Mouse (Mus musculus) intestine, embryonic 14.5 days (tissue): ENCODE measurements around the gene Pars2. TPM values are rescaled to one million over a fixed set of nuclear protein-coding genes. Genes with fewer than 3 reads are reported as not detected.

ENCODE experiments used
- ATAC-seq: fragments of 200-750 bp; cut with Nextera tagmentation; replicated peaks from 2 replicates; pipeline ENCODE4 v1.8.0; 2017; ENCODE audit warnings: low read depth, moderate number of reproducible peaks, moderate TSS enrichment, moderate library complexity; ENCODE audit not compliant: low FRiP score, low TSS enrichment
- DNase-seq: peaks from one replicate; pipeline ENCODE4 v3.0.0-alpha.2; 2018; ENCODE audit warnings: low spot score
- H3K27ac ChIP-seq: fragments of 300-500 bp; sonication (generic); 2 replicates; pipeline ENCODE4 v1.5.1; 2014; ENCODE audit warnings: low read depth, mild to moderate bottlenecking, control low read depth
- H3K27me3 ChIP-seq: fragments of 300-500 bp; sonication (generic); replicated peaks from 2 replicates; pipeline ENCODE4 v1.6.1; 2014; ENCODE audit warnings: low read length, control low read depth; ENCODE audit not compliant: control insufficient read depth, insufficient read depth
- H3K36me3 ChIP-seq: fragments of 300-500 bp; sonication (generic); 2 replicates; pipeline ENCODE4 v1.6.1; 2014; ENCODE audit warnings: low read length, control low read depth; ENCODE audit not compliant: control insufficient read depth, insufficient read depth
- H3K4me1 ChIP-seq: fragments of 300-500 bp; sonication (generic); replicated peaks from 2 replicates; pipeline ENCODE4 v1.6.1; 2014; ENCODE audit warnings: low read length, control low read depth, mixed read lengths; ENCODE audit not compliant: control insufficient read depth, insufficient read depth
- H3K4me2 ChIP-seq: fragments of 300-500 bp; sonication (generic); 2 replicates; pipeline ENCODE4 v1.6.1; 2014; ENCODE audit warnings: low read length
- H3K4me3 ChIP-seq: fragments of 300-500 bp; sonication (generic); 2 replicates; pipeline ENCODE4 v1.5.1; 2014; ENCODE audit warnings: low read depth, low read length, control low read depth, mixed read lengths
- H3K9ac ChIP-seq: fragments of 300-500 bp; sonication (generic); 2 replicates; pipeline ENCODE4 v1.6.1; 2014; ENCODE audit warnings: mild to moderate bottlenecking, low read length
- H3K9me3 ChIP-seq: fragments of 300-500 bp; sonication (generic); 2 replicates; pipeline ENCODE4 v1.6.1; 2016; ENCODE audit warnings: low read length, control low read depth; ENCODE audit not compliant: control insufficient read depth
- WGBS: fragments of 180-500 bp; shearing (Covaris S2); extraction: QIAGEN DNeasy Blood & Tissue Kit; methylation state at CpG from one replicate; pipeline ENCODE4 v1.1.7; 2014; 5-methylcytosine and 5-hydroxymethylcytosine counted together
- polyA plus RNA-seq: library from polyadenylated mRNA; unstranded; fragments of >200 nt; fragmentation: Nextera tagmentation; extraction: Ambion mirVana; gene quantifications from 2 replicates; pipeline ENCODE4 v1.2.1, GENCODE M21; 2014

The Pars2 gene
- polyA plus RNA-seq, 1 experiment from 2014 or later = 17.9 TPM

DNA sequence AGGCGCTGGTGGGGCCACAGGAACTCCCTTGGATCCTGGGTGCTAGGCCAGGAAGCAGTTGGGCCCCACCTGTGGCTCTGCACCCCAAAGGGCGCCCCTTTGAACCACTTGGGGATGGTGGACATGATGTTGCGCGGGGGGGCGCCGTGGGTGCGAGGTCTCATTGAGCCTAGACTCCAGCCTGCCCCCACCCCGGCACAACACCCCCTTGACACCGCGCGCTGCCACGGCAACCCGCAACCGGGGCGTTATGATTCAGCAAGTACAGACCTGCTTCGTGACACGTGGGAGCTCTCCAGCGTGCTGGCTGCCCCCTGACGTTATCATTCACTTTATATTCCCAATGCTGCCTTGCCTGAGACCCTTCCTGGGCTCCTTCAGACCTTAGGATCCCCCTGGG, 33.8 kb upstream of the Pars2 start, which contains the start of gene Lexm:
TSS of gene Lexm (minus strand) at position 186 of the 400 bp plus-strand sequence.
- Histone ChIP-seq H3K4me2 (peak within 1 kb of the TSS; percentile 46), H3K9me3 (no peaks in the 10 kb centered on the region), H3K4me1 (peaks cover 9% of the 10 kb centered on the region; the same call in 1 of the 2 replicates), H3K27me3 (peaks cover 7% of the 10 kb centered on the region), H3K4me3 (no peak within 1 kb of the TSS), H3K36me3 (no peaks in the 10 kb centered on the region), H3K9ac (no peak within 1 kb of the TSS), H3K27ac (no peak within 1 kb of the TSS)
- ATAC-seq = no peak
- WGBS = 1% methylated on average over 19 of the region's 19 CpGs
- no peak for DNase-seq

DNA sequence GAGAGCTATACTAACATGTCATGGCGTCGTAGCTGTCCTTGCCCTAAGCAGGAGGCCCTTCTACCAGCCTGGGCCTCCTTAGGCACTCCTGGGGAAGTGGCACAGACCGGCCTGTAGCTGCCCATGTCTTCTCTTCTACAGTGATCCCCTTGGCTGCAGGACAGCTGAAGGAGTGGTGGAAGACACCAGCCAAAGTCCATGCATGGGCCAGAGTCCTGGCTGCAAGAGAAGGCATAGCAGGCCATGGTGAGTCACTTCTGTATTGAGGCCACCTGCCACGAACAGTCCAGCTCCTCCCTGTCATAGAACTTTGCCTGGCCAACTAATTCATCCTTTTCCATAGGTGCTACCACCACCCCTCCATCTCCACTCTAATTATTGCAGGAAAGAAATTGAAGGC, 32.0 kb upstream of the Pars2 start:
- no peak for DNase-seq
- Histone ChIP-seq H3K4me3 (no peak overlapping the region), H3K9me3 (no peaks in the 10 kb centered on the region), H3K4me1 (peaks cover 9% of the 10 kb centered on the region; the same call in 1 of the 2 replicates), H3K9ac (no peak overlapping the region), H3K36me3 (no peaks in the 10 kb centered on the region), H3K4me2 (no peak overlapping the region), H3K27ac (no peak overlapping the region), H3K27me3 (peaks cover 26% of the 10 kb centered on the region)
- ATAC-seq = no peak
- WGBS = 76% methylated on average over 4 of the region's 4 CpGs

DNA sequence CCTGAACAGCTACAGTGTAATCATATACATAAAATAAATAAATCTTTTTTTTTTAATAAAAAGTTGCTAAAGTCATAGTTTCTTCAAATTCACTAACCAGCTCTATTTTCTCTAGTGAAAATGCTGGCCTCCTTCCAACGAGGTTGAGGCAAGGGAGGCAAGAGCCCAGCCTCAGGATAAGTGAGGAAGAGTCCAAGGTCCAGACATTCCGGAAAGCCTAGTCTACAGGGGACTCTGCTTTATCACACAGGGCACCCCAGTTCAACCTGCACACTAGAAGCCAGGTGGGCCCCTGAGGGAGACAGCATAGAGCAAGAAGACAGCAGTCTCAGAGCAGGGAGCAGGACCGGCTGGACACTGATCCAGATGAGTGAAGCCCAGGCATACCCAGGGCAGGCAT, 29.4 kb upstream of the Pars2 start:
- no peak overlapping the region for H3K9ac ChIP-seq

GRCm38 (mm10) chr4:106622030-106622493, 28.8 kb upstream of the Pars2 start, which contains the start of gene Ttc22:
Gene Ttc22, plus strand, starts transcription at chr4:106622432.
- peak; percentile 44; the same call in 1 of the 2 replicates for ATAC-seq
- no peak for DNase-seq
- Histone ChIP-seq H3K36me3 (no peaks in the 10 kb centered on the region), H3K9me3 (no peaks in the 10 kb centered on the region), H3K4me3 (no peak within 1 kb of the TSS), H3K27ac (no peak within 1 kb of the TSS), H3K9ac (no peak within 1 kb of the TSS), H3K4me1 (peaks cover 6% of the 10 kb centered on the region; the same call in 1 of the 2 replicates), H3K4me2 (peak within 1 kb of the TSS; percentile 36), H3K27me3 (peaks cover 30% of the 10 kb centered on the region)
- whole genome bisulfite sequencing = 20% methylated on average over 16 of the region's 16 CpGs

More for the DNA sequence above, 29.4 kb upstream of the Pars2 start:
- no peak for DNase-seq
- peaks cover 30% of the 10 kb centered on the region for H3K27me3 ChIP-seq
- no peak overlapping the region for H3K4me2 ChIP-seq
- peaks cover 9% of the 10 kb centered on the region; the same call in 1 of the 2 replicates for H3K4me1 ChIP-seq
- H3K36me3 ChIP-seq = no peaks in the 10 kb centered on the region
- ATAC-seq = no peak
- H3K27ac ChIP-seq = no peak overlapping the region
- no peak overlapping the region for H3K4me3 ChIP-seq
- H3K9me3 ChIP-seq = no peaks in the 10 kb centered on the region
- 55% methylated on average over 3 of the region's 3 CpGs for WGBS

- ATAC-seq (no peak), DNase-seq (no peak)
- Histone ChIP-seq H3K4me2 (peak overlapping the region; percentile 36), H3K27me3 (peaks cover 30% of the 10 kb centered on the region), H3K4me1 (no peaks in the 10 kb centered on the region), H3K9me3 (no peaks in the 10 kb centered on the region), H3K27ac (no peak overlapping the region), H3K36me3 (no peaks in the 10 kb centered on the region), H3K4me3 (no peak overlapping the region), H3K9ac (no peak overlapping the region)
- WGBS = 33% methylated on average over 28 of the region's 28 CpGs
Observed at GRCm38 (mm10) chr4:106622712-106623111, 28.2 kb upstream of the Pars2 start.

GRCm38 (mm10) chr4:106624271-106624670, 26.6 kb upstream of the Pars2 start:
- Histone ChIP-seq H3K27ac (no peak overlapping the region), H3K4me2 (no peak overlapping the region), H3K9me3 (no peaks in the 10 kb centered on the region), H3K9ac (no peak overlapping the region), H3K4me1 (no peaks in the 10 kb centered on the region), H3K4me3 (no peak overlapping the region), H3K36me3 (no peaks in the 10 kb centered on the region), H3K27me3 (peaks cover 30% of the 10 kb centered on the region)
- ATAC-seq (no peak), DNase-seq (peak; percentile 43)
- WGBS = 89% methylated on average over 10 of the region's 10 CpGs

- no peak overlapping the region for H3K27ac ChIP-seq
- no peak overlapping the region for H3K4me3 ChIP-seq
- peaks cover 15% of the 10 kb centered on the region for H3K27me3 ChIP-seq
- H3K4me2 ChIP-seq = no peak overlapping the region
- peaks cover 21% of the 10 kb centered on the region for H3K4me1 ChIP-seq
- no peaks in the 10 kb centered on the region for H3K36me3 ChIP-seq
- ATAC-seq = no peak
- 88% methylated on average over 5 of the region's 5 CpGs for WGBS
- H3K9me3 ChIP-seq = no peaks in the 10 kb centered on the region
- DNase-seq = no peak
- no peak overlapping the region for H3K9ac ChIP-seq
Observed at GRCm38 (mm10) chr4:106627809-106628208, 23.1 kb upstream of the Pars2 start.

DNA sequence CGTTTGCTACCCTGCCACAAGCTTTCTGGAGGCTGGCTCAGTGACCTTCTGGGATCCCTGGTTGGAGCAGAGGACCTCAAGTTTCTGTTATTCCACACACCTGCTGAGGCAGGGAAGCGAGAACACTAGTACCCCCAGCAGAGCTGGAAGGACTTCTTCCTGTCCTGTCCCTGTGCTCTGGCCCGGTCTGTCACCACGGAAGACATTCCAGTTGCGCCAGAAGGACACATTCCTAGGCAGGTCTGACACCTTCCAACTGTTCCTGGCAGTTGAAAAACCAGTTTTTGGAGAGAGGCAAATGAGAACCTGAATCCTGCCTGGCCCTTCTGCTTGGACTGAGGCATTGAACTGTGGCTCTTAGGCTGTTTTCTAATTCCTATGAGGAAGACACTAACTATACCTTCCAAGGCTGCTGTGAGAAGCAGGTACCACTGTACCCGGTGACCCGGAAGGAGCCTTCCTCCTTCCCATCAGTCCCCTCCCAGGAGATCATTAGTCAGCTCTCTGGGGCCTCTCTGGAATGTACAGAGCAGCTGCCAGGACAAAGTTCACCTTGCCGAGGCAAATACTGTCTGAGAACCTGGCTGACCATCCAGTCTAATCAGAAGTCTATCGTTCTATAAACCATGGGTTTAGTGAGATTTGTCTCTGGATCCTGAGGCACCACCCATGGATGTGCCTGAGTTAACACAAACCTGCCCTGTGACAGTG, 22.1 kb upstream of the Pars2 start:
- Histone ChIP-seq H3K4me3 (no peak overlapping the region), H3K9me3 (no peaks in the 10 kb centered on the region), H3K4me1 (peaks cover 29% of the 10 kb centered on the region), H3K36me3 (no peaks in the 10 kb centered on the region), H3K9ac (no peak overlapping the region), H3K4me2 (no peak overlapping the region; the same call in 1 of the 2 replicates), H3K27me3 (peaks cover 5% of the 10 kb centered on the region), H3K27ac (0 out of 2 replicates have a peak overlapping the region, but pooled peaks have one; percentile 38)
- DNase-seq (no peak), ATAC-seq (peak; percentile 66)
- 30% methylated on average over 9 of the region's 9 CpGs for WGBS
